Mouse (Mus musculus): ENCODE measurements around the gene Kiss1r. TPM values are rescaled to one million over a fixed set of nuclear protein-coding genes. Genes with fewer than 3 reads are reported as not detected.

The Kiss1r gene
- total and polyA plus RNA-seq, 2 experiments from 2014 or later = 0.57 TPM; not detected in 1

DNA sequence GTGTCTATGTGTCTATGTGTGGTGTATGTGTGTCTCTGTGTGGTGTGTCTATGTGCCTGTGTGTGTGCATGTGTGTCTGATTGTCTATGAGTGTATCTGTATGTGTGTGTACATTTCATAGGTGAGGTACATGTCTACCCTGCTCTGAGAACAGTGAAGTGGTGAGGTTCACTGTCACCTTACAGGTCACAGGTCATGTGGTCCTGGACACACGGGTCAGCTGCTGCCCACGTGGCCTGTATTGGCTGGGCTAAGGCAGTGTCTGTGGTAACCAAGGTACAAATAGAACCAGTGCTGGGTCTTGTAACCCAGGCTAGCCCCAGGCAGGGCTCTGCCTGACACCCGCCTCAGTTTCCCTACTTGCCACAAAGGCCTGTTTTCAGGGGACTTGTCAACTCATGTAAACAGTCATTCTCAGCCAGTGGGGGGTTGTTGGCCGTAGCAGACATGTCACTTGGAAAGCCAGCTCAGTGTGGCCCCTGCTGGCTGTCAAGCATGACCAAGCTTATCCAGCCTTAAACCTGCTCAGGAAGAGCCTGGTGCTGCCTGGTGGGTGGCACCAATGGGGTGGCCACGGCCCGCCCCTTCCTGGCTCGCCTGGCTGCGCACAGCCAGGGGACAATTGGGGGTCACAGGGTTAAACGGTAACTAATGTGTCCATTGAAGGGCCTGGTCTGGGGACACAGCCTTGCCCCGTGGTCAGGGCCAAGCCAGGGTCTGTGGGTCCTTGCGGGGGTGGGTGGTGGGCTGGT is 21.2 kb downstream of the Kiss1r start:
- Histone ChIP-seq H3K9me3 (replicated peaks; ENCODE audit: control insufficient read depth, low read length) (no peaks in the 10 kb centered on the region), H3K9ac (replicated peaks; ENCODE audit: low read depth, low read length) (no peak overlapping the region), H3K27ac (ENCODE audit: low read depth) (no peak overlapping the region), H3K4me2 (ENCODE audit: low read depth, low read length) (peak overlapping the region; percentile 55; the same call in 1 of the 2 replicates), H3K4me1 (ENCODE audit: control insufficient read depth, insufficient read depth) (peaks cover 25% of the 10 kb centered on the region), H3K4me3 (ENCODE audit: low read depth, low read length) (no peak overlapping the region), H3K27me3 (ENCODE audit: control insufficient read depth, insufficient read depth, low read length) (no peaks in the 10 kb centered on the region), H3K36me3 (replicated peaks; ENCODE audit: control insufficient read depth, insufficient read depth, low read length) (no peaks in the 10 kb centered on the region)
- TF ChIP-seq CTCF (IDR thresholded peaks at IDR 0.05; ENCODE audit: low read depth) (no peak), EP300 (IDR thresholded peaks at IDR 0.05; ENCODE audit: low read depth) (no peak)
- WGBS = 85% methylated on average over 11 of the region's 11 CpGs
- no peak for DNase-seq (ENCODE audit: low spot score)
- no peak for ATAC-seq (ENCODE audit: insufficient read depth, low read depth)

DNA sequence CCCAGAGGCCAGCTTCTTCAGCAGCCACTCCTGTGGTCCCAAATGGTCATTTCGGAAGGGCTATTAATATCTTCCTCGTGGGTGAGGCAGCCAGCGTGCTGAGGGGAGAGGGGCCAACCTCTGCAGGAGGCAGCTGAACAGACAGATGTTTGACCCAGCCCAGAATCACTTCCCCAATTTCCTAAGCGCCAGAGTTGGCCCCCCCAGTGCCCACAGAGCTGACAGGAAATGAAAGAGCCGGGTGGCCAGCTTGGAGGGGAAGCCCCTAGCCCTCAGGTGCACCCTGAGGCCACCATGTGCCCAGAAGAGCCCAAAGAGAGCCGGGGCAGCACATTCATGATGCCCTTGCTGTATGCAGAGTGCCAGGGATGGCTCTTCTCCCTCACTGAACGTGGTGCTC is 24.0 kb downstream of the Kiss1r start:
- Histone ChIP-seq H3K4me1 (ENCODE audit: control insufficient read depth, insufficient read depth) (peaks cover 24% of the 10 kb centered on the region), H3K27ac (ENCODE audit: low read depth) (no peak overlapping the region), H3K4me3 (ENCODE audit: low read depth, low read length) (no peak overlapping the region), H3K9me3 (replicated peaks; ENCODE audit: control insufficient read depth, low read length) (no peaks in the 10 kb centered on the region), H3K27me3 (ENCODE audit: control insufficient read depth, insufficient read depth, low read length) (no peaks in the 10 kb centered on the region), H3K4me2 (ENCODE audit: low read depth, low read length) (no peak overlapping the region), H3K36me3 (replicated peaks; ENCODE audit: control insufficient read depth, insufficient read depth, low read length) (no peaks in the 10 kb centered on the region), H3K9ac (replicated peaks; ENCODE audit: low read depth, low read length) (0 out of 2 replicates have a peak overlapping the region, but pooled peaks have one; percentile 19)
- TF ChIP-seq CTCF (IDR thresholded peaks at IDR 0.05; ENCODE audit: low read depth) (no peak), EP300 (IDR thresholded peaks at IDR 0.05; ENCODE audit: low read depth) (no peak)
- whole genome bisulfite sequencing = 31% methylated on average over 7 of the region's 7 CpGs
- no peak for DNase-seq (ENCODE audit: low spot score)
- ATAC-seq (ENCODE audit: insufficient read depth, low read depth) = no peak

DNA sequence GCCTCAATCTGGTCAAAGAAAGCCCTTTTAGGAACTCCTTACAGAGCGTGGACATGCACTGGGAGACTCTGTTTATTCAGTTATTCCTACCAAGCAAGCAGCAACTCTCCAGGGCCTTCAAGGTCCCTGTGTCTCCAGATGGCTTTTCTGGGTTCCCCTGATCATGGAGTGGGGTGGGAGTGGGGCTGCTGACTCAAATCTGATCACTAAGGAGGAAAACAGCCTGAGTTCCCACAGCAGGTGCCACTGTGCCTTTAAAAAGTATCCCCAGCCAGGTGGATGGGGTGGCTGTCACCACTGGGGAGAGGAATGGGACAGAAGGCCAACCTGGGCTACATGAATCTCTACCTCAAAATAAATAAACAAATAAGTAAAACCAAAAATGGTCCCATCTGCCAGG is 26.2 kb downstream of the Kiss1r start:
- ATAC-seq (ENCODE audit: insufficient read depth, low read depth) (no peak), DNase-seq (ENCODE audit: low spot score) (no peak)
- H3K27me3 ChIP-seq (ENCODE audit: control insufficient read depth, insufficient read depth, low read length) = no peaks in the 10 kb centered on the region
- no peaks in the 10 kb centered on the region for H3K36me3 ChIP-seq (replicated peaks; ENCODE audit: control insufficient read depth, insufficient read depth, low read length)
- H3K9me3 ChIP-seq (replicated peaks; ENCODE audit: control insufficient read depth, low read length) = no peaks in the 10 kb centered on the region
- H3K27ac ChIP-seq (ENCODE audit: low read depth) = no peak overlapping the region
- no peak overlapping the region for H3K4me2 ChIP-seq (ENCODE audit: low read depth, low read length)
- no peak overlapping the region for H3K4me3 ChIP-seq (ENCODE audit: low read depth, low read length)
- no peak overlapping the region for H3K9ac ChIP-seq (replicated peaks; ENCODE audit: low read depth, low read length)
- TF ChIP-seq EP300 (IDR thresholded peaks at IDR 0.05; ENCODE audit: low read depth) (no peak), CTCF (IDR thresholded peaks at IDR 0.05; ENCODE audit: low read depth) (no peak)
- WGBS = 100% methylated on average over 1 of the region's 1 CpGs
- peaks cover 11% of the 10 kb centered on the region; the same call in 1 of the 2 replicates for H3K4me1 ChIP-seq (ENCODE audit: control insufficient read depth, insufficient read depth)

DNA sequence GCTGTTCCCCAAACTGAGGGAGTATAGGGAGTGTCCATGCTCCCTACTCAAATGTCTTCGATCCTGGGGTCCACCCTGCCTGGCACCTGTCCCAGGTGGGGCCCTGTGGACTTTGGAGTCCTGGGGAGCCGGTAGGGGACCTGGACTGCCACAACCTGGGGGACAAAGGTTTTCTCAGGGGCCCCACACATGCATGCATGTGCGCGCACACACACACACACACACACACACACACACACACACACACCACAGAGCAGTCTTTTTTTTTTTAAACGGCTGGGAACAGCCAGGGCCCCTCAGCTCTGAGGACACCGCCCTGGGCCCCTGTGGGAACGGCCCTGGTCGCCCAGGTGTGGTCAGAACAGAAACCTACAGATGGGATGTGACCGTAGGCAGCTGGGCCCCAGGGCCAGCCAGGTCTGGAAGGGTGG is 26.7 kb downstream of the Kiss1r start:
- no peaks in the 10 kb centered on the region for H3K27me3 ChIP-seq (ENCODE audit: control insufficient read depth, insufficient read depth, low read length)
- TF ChIP-seq EP300 (IDR thresholded peaks at IDR 0.05; ENCODE audit: low read depth) = no peak
- no peak for TF ChIP-seq CTCF (IDR thresholded peaks at IDR 0.05; ENCODE audit: low read depth)
- H3K4me3 ChIP-seq (ENCODE audit: low read depth, low read length) = no peak overlapping the region
- no peak overlapping the region for H3K27ac ChIP-seq (ENCODE audit: low read depth)
- no peak overlapping the region for H3K4me2 ChIP-seq (ENCODE audit: low read depth, low read length)
- ATAC-seq (ENCODE audit: insufficient read depth, low read depth) (no peak), DNase-seq (ENCODE audit: low spot score) (no peak)
- no peaks in the 10 kb centered on the region for H3K9me3 ChIP-seq (replicated peaks; ENCODE audit: control insufficient read depth, low read length)
- no peaks in the 10 kb centered on the region for H3K36me3 ChIP-seq (replicated peaks; ENCODE audit: control insufficient read depth, insufficient read depth, low read length)
- H3K4me1 ChIP-seq (ENCODE audit: control insufficient read depth, insufficient read depth) = peaks cover 11% of the 10 kb centered on the region; the same call in 1 of the 2 replicates
- 82% methylated on average over 8 of the region's 9 CpGs for WGBS
- H3K9ac ChIP-seq (replicated peaks; ENCODE audit: low read depth, low read length) = no peak overlapping the region

DNA sequence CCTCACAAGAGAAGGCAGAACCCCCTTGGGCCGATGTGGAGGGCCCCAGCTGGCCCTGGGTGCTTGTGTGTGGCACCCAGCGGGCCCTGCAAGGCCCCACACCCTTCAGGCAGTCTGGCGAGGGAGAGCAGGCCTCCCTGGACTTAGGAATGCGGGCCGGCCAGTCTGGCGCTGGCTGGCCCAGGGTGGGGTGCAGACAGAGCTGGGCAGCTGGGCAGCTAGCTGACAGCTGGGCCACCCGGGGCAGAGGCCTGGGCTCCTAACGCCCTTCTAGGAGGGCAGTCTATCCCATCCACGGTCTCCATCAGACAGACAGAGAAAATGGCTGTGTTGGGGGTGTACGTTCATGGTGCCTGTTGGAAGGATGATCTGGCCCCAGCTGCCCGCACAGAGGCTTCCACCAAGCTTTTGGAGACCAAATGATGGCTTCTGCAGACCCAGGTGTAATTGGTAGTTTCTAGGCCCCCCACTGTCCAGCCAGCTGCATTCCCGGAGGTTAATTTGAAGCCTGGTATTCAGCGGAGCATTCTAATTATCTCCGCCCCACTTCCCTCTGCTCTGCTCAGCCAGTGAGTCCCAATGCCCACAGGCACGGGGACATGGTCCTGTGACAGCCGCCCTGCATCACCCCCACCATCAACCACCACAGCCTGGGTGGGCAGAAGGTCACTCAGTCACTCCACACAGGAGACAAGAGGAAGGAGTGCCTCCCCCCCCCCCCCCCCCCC is 28.9 kb downstream of the Kiss1r start:
- Histone ChIP-seq H3K27ac (ENCODE audit: low read depth) (no peak overlapping the region), H3K4me2 (ENCODE audit: low read depth, low read length) (no peak overlapping the region), H3K9ac (replicated peaks; ENCODE audit: low read depth, low read length) (no peak overlapping the region), H3K36me3 (replicated peaks; ENCODE audit: control insufficient read depth, insufficient read depth, low read length) (peaks cover 15% of the 10 kb centered on the region), H3K27me3 (ENCODE audit: control insufficient read depth, insufficient read depth, low read length) (no peaks in the 10 kb centered on the region), H3K9me3 (replicated peaks; ENCODE audit: control insufficient read depth, low read length) (no peaks in the 10 kb centered on the region), H3K4me1 (ENCODE audit: control insufficient read depth, insufficient read depth) (peaks cover 4% of the 10 kb centered on the region; the same call in 1 of the 2 replicates), H3K4me3 (ENCODE audit: low read depth, low read length) (no peak overlapping the region)
- TF ChIP-seq EP300 (IDR thresholded peaks at IDR 0.05; ENCODE audit: low read depth) = no peak
- no peak for TF ChIP-seq CTCF (IDR thresholded peaks at IDR 0.05; ENCODE audit: low read depth)
- ATAC-seq (ENCODE audit: insufficient read depth, low read depth) = no peak
- WGBS = 51% methylated on average over 16 of the region's 16 CpGs
- DNase-seq (ENCODE audit: low spot score) = no peak

All from heart, postnatal 0 days (tissue).